Mouse (Mus musculus): ENCODE measurements around the gene Gm49353. TPM values are rescaled to one million over a fixed set of nuclear protein-coding genes. Genes with fewer than 3 reads are reported as not detected.

Gm49353 gene
- polyA plus RNA-seq (2015; fragmentation: Nextera tagmentation; extraction: Ambion mirVana): not detected in 2 replicates

DNA sequence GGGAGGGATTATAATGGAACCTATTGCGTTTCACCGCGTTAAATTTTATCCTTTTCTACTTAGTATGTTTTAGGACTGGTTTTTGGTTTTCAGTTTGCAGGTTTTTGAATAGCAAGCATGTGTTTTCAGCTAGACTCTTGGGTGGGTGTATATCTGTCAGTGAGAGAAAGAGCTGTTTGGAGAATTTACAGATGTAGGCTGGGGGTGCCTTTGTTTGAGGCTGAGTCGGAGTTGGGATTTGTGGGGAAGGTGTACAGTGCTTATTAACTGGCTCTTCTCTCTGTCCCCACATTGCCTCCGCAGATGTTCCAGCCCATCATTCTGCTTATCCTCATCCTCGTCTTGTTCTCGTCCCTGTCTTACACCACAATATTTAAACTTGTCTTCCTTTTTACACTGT, at the start of gene Gm49353:
Gene Gm49353 (plus strand): TSS at position 313 of the 400 bp plus-strand sequence.
- ATAC-seq (replicated peaks; ENCODE audit: insufficient number of reproducible peaks, insufficient read depth, low FRiP score, low read depth): no peak
- no peak within 1 kb of the TSS for H3K4me2 ChIP-seq
- WGBS: 80% methylated on average over 7 of the region's 7 CpGs
- H3K4me3 ChIP-seq: no peak within 1 kb of the TSS
- H3K9ac ChIP-seq: no peak within 1 kb of the TSS
- H3K4me1 ChIP-seq (replicated peaks): no peaks in the 10 kb centered on the region
- H3K27ac ChIP-seq: no peak within 1 kb of the TSS
- H3K27me3 ChIP-seq: no peaks in the 10 kb centered on the region
- no peaks in the 10 kb centered on the region for H3K9me3 ChIP-seq (replicated peaks)
- H3K36me3 ChIP-seq: no peaks in the 10 kb centered on the region

DNA sequence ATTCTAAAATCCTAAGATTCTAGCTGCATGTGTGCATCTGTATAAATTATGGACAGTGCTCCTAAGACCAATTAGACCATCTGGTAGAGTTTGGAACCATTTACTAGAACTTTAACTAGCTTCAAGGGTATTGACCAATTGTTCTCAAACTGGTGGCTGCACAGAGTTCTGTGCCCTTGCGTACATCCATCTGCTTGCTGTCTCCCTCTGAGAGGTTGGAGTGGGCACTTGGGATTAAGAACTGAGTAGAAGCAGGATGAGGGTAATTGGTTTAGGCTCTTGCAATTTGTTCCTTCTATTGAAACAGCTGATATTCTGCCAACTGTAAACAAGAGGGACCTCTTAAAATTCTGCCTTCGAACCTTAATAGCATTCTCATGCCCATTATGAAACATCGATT, 43.5 kb upstream of the Gm49353 start:
- H3K9me3 ChIP-seq (replicated peaks): no peaks in the 10 kb centered on the region
- no peak for ATAC-seq (replicated peaks; ENCODE audit: insufficient number of reproducible peaks, insufficient read depth, low FRiP score, low read depth)
- no peak overlapping the region for H3K9ac ChIP-seq
- no peak overlapping the region for H3K4me3 ChIP-seq
- no peaks in the 10 kb centered on the region for H3K36me3 ChIP-seq
- H3K27ac ChIP-seq: no peak overlapping the region
- no peaks in the 10 kb centered on the region for H3K27me3 ChIP-seq
- WGBS: 83% methylated on average over 3 of the region's 3 CpGs
- H3K4me1 ChIP-seq (replicated peaks): no peaks in the 10 kb centered on the region
- H3K4me2 ChIP-seq: no peak overlapping the region

DNA sequence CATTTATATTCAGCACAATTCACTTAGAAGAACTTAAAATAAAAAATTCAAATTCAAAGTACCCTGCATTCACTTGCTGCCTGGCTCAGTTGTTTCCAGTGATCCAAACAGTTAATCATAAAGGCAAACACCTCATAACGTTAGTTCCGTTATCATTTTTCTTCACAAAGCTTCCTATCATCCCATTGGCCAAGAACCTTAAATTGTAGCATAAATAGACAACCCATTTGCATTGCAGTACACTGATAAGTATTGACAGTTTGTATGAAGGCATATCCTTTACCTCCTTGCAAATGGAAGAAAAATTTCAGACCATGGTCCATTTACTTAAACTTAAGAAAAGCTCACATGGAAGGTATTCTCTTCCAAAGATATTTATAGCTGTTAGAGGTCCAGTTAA, 37.1 kb upstream of the Gm49353 start:
- ATAC-seq (replicated peaks; ENCODE audit: insufficient number of reproducible peaks, insufficient read depth, low FRiP score, low read depth): no peak
- 72% methylated on average over 2 of the region's 2 CpGs for WGBS
- Histone ChIP-seq H3K27ac (no peak overlapping the region), H3K36me3 (no peaks in the 10 kb centered on the region), H3K4me2 (no peak overlapping the region), H3K9me3 (replicated peaks) (no peaks in the 10 kb centered on the region), H3K27me3 (no peaks in the 10 kb centered on the region), H3K9ac (no peak overlapping the region), H3K4me1 (replicated peaks) (no peaks in the 10 kb centered on the region), H3K4me3 (no peak overlapping the region)

DNA sequence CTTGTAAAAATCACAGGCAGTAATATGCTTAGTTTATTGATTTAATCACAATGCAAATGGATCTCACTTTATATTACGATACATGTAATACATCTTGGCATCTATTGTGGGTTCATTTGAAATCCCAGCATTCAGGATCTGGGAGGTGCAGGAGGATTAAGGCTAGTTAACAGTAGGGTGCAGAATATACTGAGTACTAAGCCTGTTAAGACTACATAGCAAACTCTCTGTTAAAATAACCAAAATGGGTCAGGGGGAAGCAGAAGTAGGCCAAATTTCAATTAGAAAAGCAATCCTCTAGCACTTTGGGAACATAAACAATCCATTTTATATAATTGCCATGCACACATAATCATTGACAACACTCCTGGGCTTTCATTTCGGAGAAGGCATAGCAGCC, 25.0 kb upstream of the Gm49353 start:
- Histone ChIP-seq H3K9me3 (replicated peaks) (no peaks in the 10 kb centered on the region), H3K36me3 (no peaks in the 10 kb centered on the region), H3K4me1 (replicated peaks) (no peaks in the 10 kb centered on the region), H3K4me2 (no peak overlapping the region), H3K9ac (no peak overlapping the region), H3K4me3 (no peak overlapping the region), H3K27ac (no peak overlapping the region), H3K27me3 (no peaks in the 10 kb centered on the region)
- ATAC-seq (replicated peaks; ENCODE audit: insufficient number of reproducible peaks, insufficient read depth, low FRiP score, low read depth): no peak
- 77% methylated on average over 2 of the region's 2 CpGs for WGBS

DNA sequence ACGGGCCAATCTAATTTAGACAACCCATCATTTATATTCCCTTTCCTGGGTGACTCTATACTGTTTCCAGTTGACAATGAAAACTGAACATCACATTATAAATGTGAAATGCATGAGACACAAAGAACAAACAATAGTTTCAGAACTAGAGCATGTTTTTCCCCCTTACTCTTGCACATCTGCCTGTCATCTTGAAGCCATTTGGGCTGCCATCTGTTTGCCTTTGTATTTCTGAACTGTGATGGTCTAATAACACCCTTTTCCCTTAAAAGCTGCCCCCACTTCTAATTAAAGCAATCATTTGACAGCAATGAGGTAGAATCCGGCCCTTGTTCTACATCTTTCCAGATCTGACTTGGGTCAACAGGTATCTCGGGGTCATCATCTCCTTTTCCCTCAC, 23.1 kb upstream of the Gm49353 start:
- Histone ChIP-seq H3K9ac (no peak overlapping the region), H3K4me1 (replicated peaks) (no peaks in the 10 kb centered on the region), H3K27me3 (no peaks in the 10 kb centered on the region), H3K9me3 (replicated peaks) (no peaks in the 10 kb centered on the region), H3K27ac (no peak overlapping the region), H3K36me3 (no peaks in the 10 kb centered on the region), H3K4me3 (no peak overlapping the region), H3K4me2 (no peak overlapping the region)
- no peak for ATAC-seq (replicated peaks; ENCODE audit: insufficient number of reproducible peaks, insufficient read depth, low FRiP score, low read depth)
- 81% methylated on average over 3 of the region's 3 CpGs for WGBS

DNA sequence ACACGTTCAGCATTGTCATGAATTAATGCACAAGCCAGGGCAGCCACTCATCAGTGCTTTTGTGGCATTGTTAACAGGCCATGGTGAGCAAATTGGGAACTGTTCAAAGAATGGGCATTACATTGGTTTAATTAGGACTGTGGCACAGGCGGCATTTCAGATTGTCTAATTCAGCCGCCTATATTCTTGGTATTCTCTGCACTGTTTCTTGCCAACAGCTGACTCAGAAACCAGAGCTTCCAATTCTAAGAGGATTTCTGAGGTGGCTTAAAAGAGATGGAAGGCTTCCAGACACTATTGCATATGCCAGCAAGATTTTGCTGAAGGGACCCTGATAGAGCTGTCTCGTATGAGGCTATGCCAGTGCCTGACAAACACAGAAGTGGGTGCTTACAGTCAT, 21.9 kb upstream of the Gm49353 start:
- Histone ChIP-seq H3K4me2 (no peak overlapping the region), H3K36me3 (no peaks in the 10 kb centered on the region), H3K9me3 (replicated peaks) (no peaks in the 10 kb centered on the region), H3K9ac (no peak overlapping the region), H3K4me3 (no peak overlapping the region), H3K4me1 (replicated peaks) (no peaks in the 10 kb centered on the region), H3K27ac (no peak overlapping the region), H3K27me3 (no peaks in the 10 kb centered on the region)
- ATAC-seq (replicated peaks; ENCODE audit: insufficient number of reproducible peaks, insufficient read depth, low FRiP score, low read depth): no peak
- WGBS: 82% methylated on average over 4 of the region's 4 CpGs

DNA sequence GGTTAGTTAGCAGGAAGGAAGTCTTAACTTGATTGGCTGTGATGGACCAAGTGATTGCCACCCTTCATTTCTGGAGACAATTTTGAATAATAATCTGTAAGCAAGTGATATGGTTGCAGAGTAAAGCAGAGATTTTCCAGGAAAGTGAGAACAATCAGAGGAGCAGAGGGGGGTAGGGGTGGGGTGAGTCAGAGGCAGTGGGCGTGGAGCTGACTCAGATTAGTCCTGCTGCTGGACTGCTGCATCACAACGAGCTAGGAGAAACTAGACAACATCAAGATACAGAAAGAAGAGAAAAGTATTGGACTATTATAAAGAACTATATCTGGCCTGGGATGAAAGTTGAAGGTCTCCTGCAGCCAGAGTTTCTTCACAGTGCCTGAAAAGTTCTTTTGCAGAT, 20.8 kb upstream of the Gm49353 start:
- no peak for ATAC-seq (replicated peaks; ENCODE audit: insufficient number of reproducible peaks, insufficient read depth, low FRiP score, low read depth)
- 43% methylated on average over 2 of the region's 2 CpGs for WGBS

DNA sequence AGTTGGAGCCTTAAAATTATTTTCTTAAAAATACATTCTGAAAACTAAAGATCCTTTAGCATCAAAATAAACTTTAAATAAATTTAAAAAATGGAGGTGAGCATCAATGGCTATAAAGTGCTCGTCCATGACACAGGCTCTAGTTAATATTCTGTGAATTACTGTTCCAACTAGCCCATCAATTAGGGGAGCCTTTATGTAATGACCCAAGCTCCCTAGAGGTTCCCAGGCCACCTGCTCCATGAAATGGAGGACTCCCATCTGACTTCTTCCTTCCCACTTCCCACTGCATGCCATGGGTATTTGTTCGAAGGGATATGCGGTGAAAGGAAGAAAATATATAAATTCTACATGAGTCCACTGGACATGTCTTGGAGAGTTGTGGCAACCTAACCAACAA, 18.5 kb upstream of the Gm49353 start:
- Histone ChIP-seq H3K4me1 (replicated peaks) (no peaks in the 10 kb centered on the region), H3K4me3 (no peak overlapping the region), H3K27me3 (no peaks in the 10 kb centered on the region), H3K4me2 (no peak overlapping the region), H3K9me3 (replicated peaks) (no peaks in the 10 kb centered on the region), H3K36me3 (no peaks in the 10 kb centered on the region), H3K9ac (no peak overlapping the region), H3K27ac (no peak overlapping the region)
- no peak for ATAC-seq (replicated peaks; ENCODE audit: insufficient number of reproducible peaks, insufficient read depth, low FRiP score, low read depth)
- WGBS: 84% methylated on average over 3 of the region's 3 CpGs

More for the DNA sequence above, 20.8 kb upstream of the Gm49353 start:
- no peak overlapping the region for H3K27ac ChIP-seq
- no peaks in the 10 kb centered on the region for H3K36me3 ChIP-seq
- no peak overlapping the region for H3K4me3 ChIP-seq
- no peak overlapping the region for H3K4me2 ChIP-seq
- no peaks in the 10 kb centered on the region for H3K27me3 ChIP-seq
- H3K9me3 ChIP-seq (replicated peaks): no peaks in the 10 kb centered on the region
- no peak overlapping the region for H3K9ac ChIP-seq
- H3K4me1 ChIP-seq (replicated peaks): no peaks in the 10 kb centered on the region

DNA sequence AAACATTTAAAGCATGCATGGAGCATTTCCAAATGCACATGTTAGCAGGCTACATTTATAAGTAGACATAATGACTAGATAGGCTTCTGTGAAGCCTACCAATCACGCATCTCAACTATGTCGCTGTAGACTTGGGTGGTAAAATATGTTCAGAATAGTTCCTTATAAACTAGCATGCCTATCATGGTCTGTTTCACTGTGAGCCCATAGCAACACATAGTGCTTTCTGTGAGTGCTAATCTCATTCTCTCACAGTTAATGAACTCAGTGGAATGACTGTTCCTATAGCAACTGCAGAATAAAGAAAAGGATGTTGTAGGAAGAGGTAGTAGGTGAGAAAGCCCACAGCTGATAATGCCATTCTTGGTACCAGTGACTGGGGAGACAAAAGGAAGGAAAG, 17.7 kb upstream of the Gm49353 start:
- H3K36me3 ChIP-seq: no peaks in the 10 kb centered on the region
- no peaks in the 10 kb centered on the region for H3K9me3 ChIP-seq (replicated peaks)
- no peak overlapping the region for H3K9ac ChIP-seq
- 82% methylated on average over 2 of the region's 2 CpGs for whole genome bisulfite sequencing
- no peak overlapping the region for H3K27ac ChIP-seq
- H3K27me3 ChIP-seq: no peaks in the 10 kb centered on the region
- H3K4me2 ChIP-seq: no peak overlapping the region
- no peaks in the 10 kb centered on the region for H3K4me1 ChIP-seq (replicated peaks)
- no peak for ATAC-seq (replicated peaks; ENCODE audit: insufficient number of reproducible peaks, insufficient read depth, low FRiP score, low read depth)
- H3K4me3 ChIP-seq: no peak overlapping the region

DNA sequence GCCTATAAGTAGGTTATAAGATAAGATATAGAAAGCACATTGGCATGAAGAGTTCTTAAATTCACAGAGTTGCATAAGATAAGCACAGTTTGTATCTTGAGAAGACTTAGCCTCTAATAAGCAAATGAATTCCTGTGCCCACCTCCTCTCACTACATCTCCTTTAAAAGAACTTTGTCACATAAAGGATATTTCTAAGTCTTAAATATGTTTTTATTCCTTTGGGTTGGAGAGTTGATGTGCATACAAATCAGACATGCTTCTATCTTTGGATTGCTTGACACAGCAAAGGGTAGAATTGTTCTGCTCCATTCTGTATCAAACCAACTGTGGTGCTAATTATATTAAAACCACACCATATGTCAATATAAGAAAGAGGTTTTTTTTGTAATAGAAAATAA, 5.0 kb upstream of the Gm49353 start:
- ATAC-seq (replicated peaks; ENCODE audit: insufficient number of reproducible peaks, insufficient read depth, low FRiP score, low read depth): no peak
- Histone ChIP-seq H3K4me3 (no peak overlapping the region), H3K4me1 (replicated peaks) (no peaks in the 10 kb centered on the region), H3K9ac (no peak overlapping the region), H3K27ac (no peak overlapping the region), H3K9me3 (replicated peaks) (no peaks in the 10 kb centered on the region), H3K36me3 (no peaks in the 10 kb centered on the region), H3K4me2 (no peak overlapping the region), H3K27me3 (no peaks in the 10 kb centered on the region)

DNA sequence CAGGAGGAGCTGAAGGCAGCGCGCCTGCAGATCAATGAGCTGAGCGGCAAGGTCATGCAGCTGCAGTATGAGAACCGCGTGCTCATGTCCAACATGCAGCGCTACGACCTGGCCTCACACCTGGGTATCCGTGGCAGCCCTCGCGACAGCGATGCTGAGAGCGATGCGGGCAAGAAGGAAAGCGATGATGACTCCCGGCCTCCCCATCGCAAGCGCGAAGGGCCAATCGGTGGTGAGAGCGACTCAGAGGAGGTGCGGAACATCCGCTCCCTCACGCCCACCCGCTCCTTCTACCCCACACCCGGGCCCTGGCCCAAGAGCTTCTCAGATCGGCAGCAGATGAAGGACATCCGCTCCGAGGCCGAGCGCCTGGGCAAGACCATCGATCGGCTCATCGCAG, 1.9 kb upstream of the Gm49353 start:
- 93% methylated on average over 33 of the region's 33 CpGs for WGBS
- Histone ChIP-seq H3K9ac (no peak overlapping the region), H3K27me3 (no peaks in the 10 kb centered on the region), H3K27ac (no peak overlapping the region), H3K4me1 (replicated peaks) (no peaks in the 10 kb centered on the region), H3K4me2 (no peak overlapping the region), H3K4me3 (no peak overlapping the region), H3K9me3 (replicated peaks) (no peaks in the 10 kb centered on the region), H3K36me3 (no peaks in the 10 kb centered on the region)
- no peak for ATAC-seq (replicated peaks; ENCODE audit: insufficient number of reproducible peaks, insufficient read depth, low FRiP score, low read depth)

DNA sequence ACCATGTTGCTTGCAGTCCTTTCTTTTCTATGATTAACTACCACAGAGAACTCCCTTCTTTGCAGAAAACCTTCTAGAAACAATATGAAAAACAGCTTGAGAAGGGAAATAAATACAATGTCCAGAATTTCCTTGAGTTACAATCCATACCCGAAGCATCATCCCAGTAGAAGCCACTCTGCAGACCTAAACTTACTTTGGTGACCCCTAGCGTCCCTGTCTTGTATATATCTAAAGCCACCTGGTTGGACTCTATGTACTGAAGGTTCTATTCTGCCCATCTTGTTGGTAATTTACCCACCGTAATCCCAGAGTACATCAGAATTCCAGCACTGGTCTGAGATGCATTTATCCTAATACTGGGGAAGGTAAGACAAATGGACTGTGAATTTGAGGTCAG, 1.1 kb downstream of the Gm49353 start:
- no peaks in the 10 kb centered on the region for H3K9me3 ChIP-seq (replicated peaks)
- no peak for ATAC-seq (replicated peaks; ENCODE audit: insufficient number of reproducible peaks, insufficient read depth, low FRiP score, low read depth)
- H3K4me2 ChIP-seq: no peak overlapping the region
- no peak overlapping the region for H3K9ac ChIP-seq
- H3K36me3 ChIP-seq: no peaks in the 10 kb centered on the region
- WGBS: 60% methylated on average over 3 of the region's 3 CpGs
- H3K27me3 ChIP-seq: no peaks in the 10 kb centered on the region
- H3K27ac ChIP-seq: no peak overlapping the region
- H3K4me1 ChIP-seq (replicated peaks): no peaks in the 10 kb centered on the region
- no peak overlapping the region for H3K4me3 ChIP-seq

DNA sequence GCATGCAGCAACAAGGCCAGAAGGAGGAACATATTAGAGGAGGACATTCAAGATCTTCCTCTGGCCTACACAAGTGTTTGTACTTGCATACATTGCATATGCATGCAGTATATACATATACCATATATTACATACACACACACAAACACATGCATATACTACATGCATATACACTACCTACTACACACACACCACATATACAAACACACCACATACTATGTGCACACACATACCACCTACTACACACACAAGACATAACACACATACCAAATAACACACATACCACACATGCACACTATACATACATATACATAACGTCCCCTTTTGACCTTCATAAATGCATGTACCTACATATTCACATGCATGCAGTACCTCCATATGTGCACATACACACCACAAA, 1.9 kb downstream of the Gm49353 start:
- Histone ChIP-seq H3K4me1 (replicated peaks) (no peaks in the 10 kb centered on the region), H3K9me3 (replicated peaks) (no peaks in the 10 kb centered on the region), H3K27ac (no peak overlapping the region), H3K36me3 (no peaks in the 10 kb centered on the region), H3K27me3 (no peaks in the 10 kb centered on the region), H3K4me3 (no peak overlapping the region), H3K9ac (no peak overlapping the region), H3K4me2 (no peak overlapping the region)
- ATAC-seq (replicated peaks; ENCODE audit: insufficient number of reproducible peaks, insufficient read depth, low FRiP score, low read depth): no peak
- WGBS: 75% methylated on average over 1 of the region's 1 CpGs

Data from heart, embryonic 15.5 days (tissue).